Mouse (Mus musculus): ENCODE measurements around the gene Tbc1d24.
"Not testable (repeated sequence)": the region's sequence is repeated elsewhere in the genome, so short reads cannot be mapped to it uniquely, and the experiment has no call there.

Tbc1d24 gene

DNA sequence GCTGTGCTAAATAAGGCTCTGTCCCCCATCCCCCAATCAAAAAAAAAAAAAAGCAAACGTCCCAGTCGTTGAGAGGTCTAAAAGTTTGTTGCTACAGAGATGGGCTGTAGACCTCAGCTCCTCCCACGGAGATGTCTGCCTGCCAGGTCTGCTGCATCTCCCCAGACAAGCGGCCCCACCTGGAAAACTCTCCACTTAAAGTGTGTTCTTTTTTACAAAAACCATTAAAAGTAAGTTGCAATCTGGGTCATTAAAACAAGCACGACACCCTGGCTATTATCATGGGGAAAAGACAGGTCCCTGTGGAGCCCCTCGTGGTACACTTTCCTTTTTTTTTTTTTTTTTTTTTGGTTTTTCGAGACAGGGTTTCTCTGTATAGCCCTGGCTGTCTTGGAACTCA, 54.0 kb downstream of the Tbc1d24 start:
- DNase-seq (ENCODE audit: extremely low spot score, low read depth, low spot score), result no peak

DNA sequence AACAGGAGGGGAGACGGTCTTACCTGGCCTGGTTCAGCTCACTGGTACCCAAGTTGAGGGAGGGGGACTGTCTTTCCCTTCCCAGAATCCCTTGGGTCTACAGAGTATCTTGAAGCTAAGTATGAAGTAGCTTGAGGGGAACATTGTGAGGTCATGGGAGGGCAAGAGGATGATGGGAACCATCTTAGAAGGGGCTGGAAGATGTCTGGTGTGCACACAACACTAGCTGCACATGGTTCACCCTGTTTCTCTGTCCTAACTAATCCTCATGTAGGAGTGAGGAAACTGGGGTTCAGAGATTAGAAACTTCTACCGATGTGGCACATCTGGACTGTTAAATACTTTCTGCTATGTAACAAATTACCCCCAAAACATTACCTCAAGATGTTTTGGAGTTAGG, 54.5 kb downstream of the Tbc1d24 start, which contains the start of gene Pdpk1:
TSS of gene Pdpk1 (minus strand) at position 101 of the 400 bp plus-strand sequence.
- DNase-seq (ENCODE audit: extremely low spot score, low read depth, low spot score), result no peak

DNA sequence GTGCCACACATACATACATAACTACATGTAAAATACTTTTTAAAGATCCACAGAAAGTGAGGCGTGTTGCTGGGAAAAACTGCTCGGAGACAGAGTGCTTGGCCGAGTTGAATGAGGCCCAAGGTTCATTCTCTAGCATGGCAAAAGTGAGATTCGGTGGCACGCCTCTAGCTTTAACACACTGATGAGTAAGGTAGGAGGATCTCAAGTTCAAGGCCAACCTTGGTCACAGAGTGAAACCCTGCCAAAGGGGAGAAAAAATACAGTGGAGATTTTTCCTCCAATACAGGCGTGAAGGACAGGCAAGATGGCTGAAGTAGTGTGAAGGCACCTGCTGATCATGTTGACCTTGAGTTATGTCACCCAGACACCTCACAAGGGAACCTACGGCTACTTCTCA, 55.9 kb downstream of the Tbc1d24 start:
- no peak for DNase-seq (ENCODE audit: extremely low spot score, low read depth, low spot score)

DNA sequence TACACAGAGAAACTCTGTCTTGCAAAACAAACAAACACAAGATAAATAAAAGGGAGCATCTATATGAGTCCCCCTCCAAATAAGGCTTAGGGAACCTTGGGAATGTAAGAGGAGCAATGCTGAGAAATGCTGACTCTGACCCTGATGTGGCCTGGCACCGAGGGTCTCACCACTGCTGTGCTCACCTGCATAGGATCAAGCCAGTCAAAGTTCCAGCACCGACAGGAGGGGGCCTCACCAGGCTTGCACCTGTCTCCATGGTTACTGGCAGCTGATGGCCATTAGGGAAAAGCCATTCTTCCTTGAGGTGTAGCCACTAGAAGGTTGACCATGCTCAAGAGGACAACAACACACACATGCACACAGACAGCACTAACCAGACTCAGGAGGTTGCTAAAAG, 62.5 kb downstream of the Tbc1d24 start:
- no peak for DNase-seq (ENCODE audit: extremely low spot score, low read depth, low spot score)

DNA sequence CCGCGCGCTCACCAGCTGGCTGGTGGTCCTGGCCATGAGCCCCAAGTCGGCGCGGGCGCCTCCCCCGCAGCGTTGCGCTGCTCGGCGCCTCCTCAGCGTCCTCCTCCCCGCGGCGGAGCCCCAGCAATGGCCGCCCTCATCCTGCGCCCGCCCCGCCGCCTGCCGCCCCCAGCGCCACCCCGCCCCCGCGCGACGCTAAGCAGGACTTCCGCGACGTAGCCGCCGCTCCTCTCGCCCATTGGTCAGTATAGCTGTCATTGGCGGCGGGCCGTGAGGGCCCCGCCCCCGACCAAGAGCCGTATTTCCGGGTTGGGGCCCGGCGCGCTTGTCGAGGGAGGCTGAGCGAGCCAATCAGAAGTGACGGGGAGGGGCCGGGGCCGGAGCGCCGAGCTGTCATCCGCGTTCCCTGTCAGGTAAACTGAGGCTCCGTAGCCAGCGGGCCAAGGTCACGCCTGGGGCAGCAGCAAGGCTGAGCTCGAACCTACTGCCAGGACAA, 63.9 kb downstream of the Tbc1d24 start:
- DNase-seq (ENCODE audit: extremely low spot score, low read depth, low spot score), result peak; percentile 77

DNA sequence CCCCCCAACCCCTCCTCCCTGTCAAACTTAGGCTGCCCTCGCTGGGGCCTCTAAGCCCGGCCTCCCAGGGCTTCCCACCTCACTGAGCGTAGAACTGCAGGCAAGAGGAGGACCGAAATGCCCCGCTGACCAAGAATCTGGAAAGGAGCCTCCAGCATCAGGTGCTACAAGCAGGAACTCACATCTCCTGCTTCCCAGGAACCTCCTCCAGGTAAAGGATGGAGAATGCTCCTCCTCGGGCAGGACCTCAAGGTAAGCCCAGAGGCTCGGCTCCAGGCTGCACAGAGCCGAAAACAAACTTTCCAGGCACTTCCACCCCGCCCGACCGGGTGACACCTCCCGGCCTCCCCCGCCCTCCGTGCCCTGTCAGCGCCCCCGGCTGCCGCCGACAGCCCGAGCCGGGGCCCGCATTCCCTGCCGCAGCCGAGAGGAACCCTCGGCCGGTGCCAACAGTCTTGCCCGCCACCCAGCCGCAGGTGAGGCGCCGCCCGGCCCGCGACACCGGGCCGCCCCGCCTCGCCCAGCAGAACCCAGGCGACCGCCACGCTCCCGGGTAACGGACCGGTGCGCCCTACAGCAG, 64.4 kb downstream of the Tbc1d24 start:
- no peak for DNase-seq (ENCODE audit: extremely low spot score, low read depth, low spot score)

DNA sequence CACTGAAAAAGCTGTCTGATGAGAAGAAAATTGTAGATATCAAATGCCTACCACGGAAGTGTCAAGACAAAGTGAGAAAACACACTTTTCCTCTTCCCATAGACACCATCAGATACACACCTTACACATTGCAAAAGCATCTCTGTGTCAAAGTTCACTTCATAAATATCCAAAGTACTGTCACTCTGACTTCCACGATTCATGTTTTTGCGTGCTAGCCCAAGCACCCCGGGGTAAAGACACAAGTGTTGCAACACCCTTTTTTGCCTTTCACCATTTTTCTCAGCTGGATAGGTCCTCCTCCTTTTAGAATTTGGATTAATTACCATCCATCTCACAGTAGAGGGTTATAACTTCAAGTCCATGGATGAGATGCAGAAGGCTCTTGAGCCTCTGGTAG, 65.4 kb downstream of the Tbc1d24 start:
- DNase-seq (ENCODE audit: extremely low spot score, low read depth, low spot score), result no peak

DNA sequence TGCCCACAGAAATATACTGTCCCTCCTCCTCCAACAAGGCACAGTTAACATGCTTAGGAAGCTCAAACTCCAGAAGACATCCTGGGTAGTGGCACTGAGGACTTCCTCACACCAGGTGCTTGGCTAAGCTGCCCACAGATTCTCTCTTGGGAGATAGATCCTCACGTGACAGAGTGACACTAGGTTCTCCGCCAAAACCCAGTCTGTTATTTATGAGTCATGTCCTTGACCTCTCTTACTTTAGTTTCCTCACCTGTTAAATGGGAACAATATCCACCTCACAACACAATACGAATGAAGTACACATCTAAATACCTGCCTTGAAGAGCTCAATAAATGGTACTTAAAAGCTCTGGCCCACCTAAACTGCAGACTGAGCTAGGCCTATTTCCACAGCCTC, 66.1 kb downstream of the Tbc1d24 start:
- no peak for DNase-seq (ENCODE audit: extremely low spot score, low read depth, low spot score)

DNA sequence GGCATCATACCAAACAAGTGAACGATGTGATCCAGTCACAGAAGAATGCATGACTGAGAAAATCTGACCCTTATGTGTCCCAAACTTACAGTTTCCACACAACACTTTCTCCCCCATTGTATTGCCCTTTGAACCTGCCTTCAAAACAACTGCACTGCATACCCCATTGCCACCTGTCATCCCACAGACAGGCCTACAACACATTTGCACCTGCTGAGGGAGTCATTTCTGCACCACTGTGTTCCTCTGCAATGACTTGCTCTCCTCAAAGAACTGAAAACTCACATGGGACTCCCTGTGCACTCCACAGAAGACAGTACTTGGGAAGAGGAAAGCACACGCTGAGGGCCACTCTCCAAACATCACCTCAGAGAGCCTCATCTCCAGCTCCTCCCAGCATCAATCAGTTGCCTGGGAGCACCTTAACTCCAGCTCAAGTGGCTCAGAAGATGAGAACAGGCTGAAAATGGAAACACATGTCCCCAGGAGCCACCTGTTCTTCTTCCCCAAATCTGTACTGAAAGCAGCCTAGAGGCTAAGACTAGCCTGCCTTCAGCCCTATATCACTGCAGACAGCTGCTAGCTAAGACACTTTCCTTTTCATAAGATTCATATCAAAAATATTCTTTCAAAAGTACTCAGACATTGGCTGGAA, 68.0 kb downstream of the Tbc1d24 start:
- no peak for DNase-seq (ENCODE audit: extremely low spot score, low read depth, low spot score)

DNA sequence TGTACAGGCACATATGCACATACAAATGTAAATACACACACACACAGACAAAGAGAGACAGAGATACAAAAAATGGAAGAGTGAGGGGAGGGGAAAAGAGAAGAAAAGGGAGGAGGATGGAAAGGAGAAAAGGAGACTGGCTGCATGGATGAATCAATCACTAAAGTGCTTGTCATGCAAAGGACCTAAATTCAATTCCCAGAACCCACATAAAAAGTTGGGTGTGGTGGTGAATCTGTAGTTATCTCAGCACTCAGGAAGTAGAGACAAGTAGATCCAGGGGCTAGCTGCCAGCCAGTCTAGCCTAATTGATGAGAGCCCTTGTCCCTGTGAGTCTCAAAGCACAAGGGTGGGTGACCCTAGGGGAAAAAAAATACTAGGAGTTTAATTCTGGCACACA, 71.3 kb downstream of the Tbc1d24 start:
- DNase-seq (ENCODE audit: extremely low spot score, low read depth, low spot score), result no peak

DNA sequence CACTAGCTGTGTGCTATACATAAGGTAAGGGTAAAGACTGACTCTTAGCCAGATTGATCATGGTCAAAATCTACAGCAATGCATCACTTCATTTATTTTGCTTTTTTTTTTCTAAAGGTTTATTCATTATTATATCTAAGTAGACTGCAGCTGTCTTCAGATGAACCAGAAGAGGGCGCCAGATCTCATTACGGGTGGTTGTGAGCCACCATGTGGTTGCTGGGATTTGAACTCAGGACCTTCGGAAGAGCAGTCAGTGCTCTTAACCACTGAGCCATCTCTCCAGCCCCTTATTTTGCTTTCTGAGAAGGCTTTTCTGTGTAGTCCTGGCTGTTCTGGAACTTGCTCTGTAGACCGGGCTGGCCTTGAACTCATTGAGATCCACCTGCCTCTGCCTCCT, 72.4 kb downstream of the Tbc1d24 start:
- DNase-seq (ENCODE audit: extremely low spot score, low read depth, low spot score), result not testable (repeated sequence)

DNA sequence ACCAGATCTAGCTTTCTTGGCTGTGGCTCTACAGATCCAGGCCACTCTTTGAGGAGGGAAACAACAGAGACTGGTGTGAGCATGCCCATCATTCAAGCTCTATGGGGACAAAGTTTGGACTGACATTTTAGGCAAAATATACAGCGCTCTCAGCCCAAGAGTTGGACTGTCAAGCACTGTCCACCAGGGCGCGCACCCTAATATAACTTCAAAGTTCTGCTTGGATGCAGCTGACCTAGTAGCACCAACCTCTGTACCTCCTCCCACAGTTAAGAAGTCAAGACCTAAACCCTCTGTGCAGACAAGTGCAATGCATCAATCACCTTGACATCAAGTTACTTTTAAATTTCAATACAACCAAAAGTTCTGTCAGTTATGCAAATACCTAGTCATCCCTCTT, 73.8 kb downstream of the Tbc1d24 start:
- no peak for DNase-seq (ENCODE audit: extremely low spot score, low read depth, low spot score)

DNA sequence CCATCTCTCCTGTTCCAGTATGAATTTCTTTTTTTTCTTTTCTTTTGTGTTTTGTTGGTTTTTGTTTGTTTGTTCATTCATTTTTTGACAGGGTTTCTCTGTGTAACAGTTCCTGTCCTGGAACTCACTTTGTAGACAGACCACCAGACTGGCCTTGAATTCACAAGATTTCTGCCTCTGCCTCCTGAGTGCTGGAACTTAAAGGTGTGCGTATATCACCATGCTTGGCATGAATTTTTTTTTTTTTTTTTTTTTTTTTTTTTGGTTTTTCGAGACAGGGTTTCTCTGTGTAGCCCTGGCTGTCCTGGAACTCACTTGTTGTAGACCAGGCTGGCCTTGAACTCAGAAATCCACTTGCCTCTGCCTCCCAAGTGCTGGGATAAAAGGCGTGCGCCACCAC, 76.1 kb downstream of the Tbc1d24 start:
- DNase-seq (ENCODE audit: extremely low spot score, low read depth, low spot score), result not testable (repeated sequence)

DNA sequence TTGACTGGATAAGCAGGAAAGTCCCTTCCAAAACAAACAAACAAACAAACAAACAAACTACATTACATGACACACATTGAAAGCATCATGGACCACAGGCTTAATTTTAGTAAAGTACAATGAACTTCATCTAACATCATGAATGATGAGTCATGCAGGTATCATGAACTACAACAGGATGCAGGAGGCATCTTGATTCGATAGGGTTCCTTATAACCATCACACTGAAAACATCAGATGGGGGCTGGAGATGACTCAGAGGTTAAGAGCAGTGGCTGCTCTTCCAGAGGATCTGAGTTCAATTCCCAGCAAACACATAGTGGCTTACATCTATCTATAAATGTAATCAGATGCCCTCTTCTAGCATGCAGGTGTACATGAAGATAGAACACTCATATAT, 77.8 kb downstream of the Tbc1d24 start:
- no peak for DNase-seq (ENCODE audit: extremely low spot score, low read depth, low spot score)

DNA sequence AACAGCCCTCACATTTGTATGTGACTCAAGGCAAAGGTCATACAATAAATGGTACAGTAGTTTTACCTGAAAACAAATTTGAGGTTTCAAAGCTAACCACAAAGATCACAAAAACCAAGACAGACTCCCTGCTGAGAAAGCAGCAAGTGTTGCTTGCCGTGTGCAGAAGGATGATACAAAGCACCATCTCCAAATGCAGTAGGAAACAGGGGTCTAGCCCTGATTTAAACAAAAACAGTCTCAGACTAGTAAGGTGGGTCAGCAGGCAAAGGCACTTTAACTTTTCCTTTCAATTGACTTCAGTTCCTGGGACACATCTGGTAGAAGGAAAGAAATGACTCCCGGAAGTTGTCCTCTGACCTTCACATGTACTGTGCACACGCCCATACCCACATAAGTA, 78.6 kb downstream of the Tbc1d24 start:
- DNase-seq (ENCODE audit: extremely low spot score, low read depth, low spot score), result no peak
